Mouse (Mus musculus): ENCODE measurements around the gene Polh.

DNA sequence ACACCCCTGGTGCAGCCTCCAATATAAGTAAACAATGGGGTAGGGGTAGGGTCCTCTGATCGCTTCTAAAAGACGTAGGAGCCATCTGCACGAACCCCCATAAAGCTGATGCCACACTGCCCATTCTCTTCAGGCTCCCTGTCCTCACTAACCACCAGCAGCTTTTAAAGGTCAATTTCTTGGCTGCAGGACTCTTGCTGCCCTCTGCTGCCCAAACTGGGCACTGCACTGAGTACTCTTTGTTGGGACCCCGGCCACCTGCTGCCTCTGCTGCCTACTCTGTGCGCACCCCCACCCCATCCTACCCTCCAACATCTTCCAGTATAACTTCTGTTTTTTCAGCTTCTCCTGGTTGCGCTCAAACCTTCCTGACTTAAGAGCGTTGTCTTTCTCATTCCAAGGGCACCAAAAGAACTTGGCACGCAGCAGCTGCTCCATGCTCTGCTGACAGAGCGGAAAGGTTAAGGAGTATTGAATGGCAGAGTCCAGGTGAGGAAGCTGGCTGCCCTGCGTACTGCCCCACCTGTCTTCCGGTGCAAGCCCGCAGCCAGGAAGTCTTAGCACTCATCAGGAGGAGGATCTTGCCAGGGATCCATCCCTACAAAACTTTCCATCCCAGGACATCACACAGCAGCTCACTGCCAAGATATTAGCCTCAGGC is 70.3 kb downstream of the Polh start:
- no peak for TF ChIP-seq EP300 (IDR thresholded peaks at IDR 0.05; ENCODE audit: low read depth)
- peak; percentile 94 for TF ChIP-seq CTCF (IDR thresholded peaks at IDR 0.05; ENCODE audit: low read depth)

All from liver, postnatal 0 days (tissue).